Mouse (Mus musculus) thymus, adult 2 months (tissue): ENCODE measurements around the gene Cdh13.

Experiments
- CTCF ChIP-seq: fragments of 200-500 bp; IDR thresholded peaks from 2 replicates; pipeline ENCODE4 v1.5.1; 2012; ENCODE audit warnings: mild to moderate bottlenecking, control low read depth, low read length, moderate library complexity, borderline replicate concordance; ENCODE audit not compliant: control insufficient read depth, poor library complexity, insufficient read depth; ENCODE audit errors: extremely low read depth
- POLR2A ChIP-seq: fragments of 200-500 bp; IDR thresholded peaks from 2 replicates; pipeline ENCODE4 v1.6.1; 2012; ENCODE audit warnings: mild to moderate bottlenecking, low read length, control low read depth, moderate library complexity; ENCODE audit not compliant: control insufficient read depth, poor library complexity, insufficient read depth; ENCODE audit errors: extremely low read depth

GRCm38 (mm10) chr8:118314188-118314563 lies 30.6 kb downstream of the Cdh13 start:
- TF ChIP-seq POLR2A: no peak
- no peak for TF ChIP-seq CTCF
